Comparison of ENCODE assay signal across 19 mouse cellular contexts in genomic region chr11:115467217-115467618, GRCm38 (mm10). TPM values are rescaled to one million over a fixed set of nuclear protein-coding genes. Genes with fewer than 3 reads are reported as not detected.
DNase-seq lines count a peak whose midpoint lies in the region; ATAC-seq lines count a peak whose summit lies in the region.
"Had no signal": no experiment of that assay in that cellular context is flagged by ENCODE, and none has a peak within 500 bp of the region (broad histone marks: within the 10 kb centered on the region; RNA-seq: fewer than 3 reads in every experiment).

No protein-coding gene starts in this region.

- WGBS in midbrain, embryonic 16.5 days: 52% methylated on average over 4 of the region's 4 CpGs
- WGBS in midbrain, embryonic 15.5 days: 55% methylated on average over 4 of the region's 4 CpGs
- 10% methylated on average over 4 of the region's 4 CpGs for WGBS in limb, embryonic 10.5 days
- WGBS in liver, embryonic 12.5 days (ENCODE audit: insufficient replicate concordance): 46% methylated on average over 4 of the region's 4 CpGs

- no peaks in the 10 kb centered on the region for H3K4me1 ChIP-seq in midbrain, embryonic 16.5 days (ENCODE audit: control insufficient read depth, insufficient read depth, low read length)
- no peaks in the 10 kb centered on the region for H3K4me1 ChIP-seq in midbrain, embryonic 15.5 days
- H3K4me1 ChIP-seq in limb, embryonic 10.5 days: peaks cover 13% of the 10 kb centered on the region
- no peaks in the 10 kb centered on the region for H3K4me1 ChIP-seq in liver, embryonic 12.5 days

- H3K36me3 ChIP-seq in midbrain, embryonic 16.5 days (ENCODE audit: control insufficient read depth, insufficient read depth, low read length): no peaks in the 10 kb centered on the region
- H3K36me3 ChIP-seq in midbrain, embryonic 15.5 days (replicated peaks): no peaks in the 10 kb centered on the region
- no peaks in the 10 kb centered on the region for H3K36me3 ChIP-seq in limb, embryonic 10.5 days
- H3K36me3 ChIP-seq in liver, embryonic 12.5 days: no peaks in the 10 kb centered on the region
- H3K36me3 ChIP-seq: forebrain, embryonic 12.5 days; G1E had no signal

- H3K9me3 ChIP-seq in midbrain, embryonic 16.5 days (replicated peaks; ENCODE audit: control insufficient read depth, low read length, poor library complexity, severe bottlenecking): no peaks in the 10 kb centered on the region
- no peaks in the 10 kb centered on the region for H3K9me3 ChIP-seq in midbrain, embryonic 15.5 days
- no peaks in the 10 kb centered on the region for H3K9me3 ChIP-seq in limb, embryonic 10.5 days (replicated peaks)
- no peaks in the 10 kb centered on the region for H3K9me3 ChIP-seq in liver, embryonic 12.5 days (replicated peaks)
- H3K9me3 ChIP-seq: forebrain, embryonic 12.5 days; G1E had no signal

- no peak overlapping the region for H3K27ac ChIP-seq in midbrain, embryonic 16.5 days (ENCODE audit: low read length)
- no peak overlapping the region for H3K27ac ChIP-seq in midbrain, embryonic 15.5 days
- H3K27ac ChIP-seq in limb, embryonic 10.5 days: peak overlapping the region; percentile 61
- H3K27ac ChIP-seq in liver, embryonic 12.5 days: no peak overlapping the region
- H3K27ac ChIP-seq: forebrain, embryonic 12.5 days; layer of hippocampus, adult 2 months had no signal

- no peak overlapping the region for H3K4me2 ChIP-seq in midbrain, embryonic 16.5 days (ENCODE audit: low read length)
- H3K4me2 ChIP-seq in midbrain, embryonic 15.5 days: no peak overlapping the region
- H3K4me2 ChIP-seq in liver, embryonic 12.5 days: no peak overlapping the region
- H3K4me2 ChIP-seq: forebrain, embryonic 12.5 days had no signal

- intact Hi-C loops in heart, postnatal 25 days (cut with DNase I): no loop called here

- H3K27me3 ChIP-seq in midbrain, embryonic 16.5 days (ENCODE audit: control insufficient read depth, insufficient read depth, low read depth, low read length): no peaks in the 10 kb centered on the region
- H3K27me3 ChIP-seq in midbrain, embryonic 15.5 days (replicated peaks): no peaks in the 10 kb centered on the region
- H3K27me3 ChIP-seq in limb, embryonic 10.5 days (ENCODE audit: low read depth, poor library complexity, severe bottlenecking): peaks cover 15% of the 10 kb centered on the region
- H3K27me3 ChIP-seq in liver, embryonic 12.5 days (replicated peaks): peaks cover 28% of the 10 kb centered on the region
- H3K27me3 ChIP-seq: forebrain, embryonic 12.5 days had no signal

- peak; percentile 82 for DNase-seq in heart, adult 11 months
- DNase-seq in heart, postnatal 25 days (ENCODE audit: low spot score): no peak
- DNase-seq in limb, embryonic 10.5 days (ENCODE audit: low spot score): peak; percentile 69
- DNase-seq in spleen, adult 18-20 months: no peak
- no peak for DNase-seq in T-cell, adult 2 months (ENCODE audit: low spot score)
- DNase-seq: cerebellum, postnatal 10 days; gastrocnemius, postnatal 25 days; heart, postnatal 10 days; kidney, adult 18-20 months; left cerebral cortex, postnatal 4 days; midbrain, embryonic 14.5 days had no signal

- H3K9ac ChIP-seq in midbrain, embryonic 16.5 days (ENCODE audit: low read depth, low read length): 0 out of 2 replicates have a peak overlapping the region, but pooled peaks have one; percentile 14
- no peak overlapping the region for H3K9ac ChIP-seq in midbrain, embryonic 15.5 days
- no peak overlapping the region for H3K9ac ChIP-seq in liver, embryonic 12.5 days
- H3K9ac ChIP-seq: forebrain, embryonic 12.5 days had no signal

- H3K4me3 ChIP-seq in midbrain, embryonic 16.5 days (ENCODE audit: low read depth, low read length): no peak overlapping the region
- H3K4me3 ChIP-seq in midbrain, embryonic 15.5 days: no peak overlapping the region
- H3K4me3 ChIP-seq in limb, embryonic 10.5 days: peak overlapping the region; percentile 15; the same call in 1 of the 2 replicates
- H3K4me3 ChIP-seq in liver, embryonic 12.5 days: no peak overlapping the region
- H3K4me3 ChIP-seq: forebrain, embryonic 12.5 days; layer of hippocampus, adult 2 months had no signal

- no peak for ATAC-seq in midbrain, embryonic 16.5 days
- no peak for ATAC-seq in midbrain, embryonic 15.5 days (replicated peaks)
- no peak for ATAC-seq in liver, embryonic 12.5 days

RNA-seq across cellular contexts. Expression of gene Slc16a5, which starts 4.9 kb away (rescaled TPM):
- total RNA-seq in heart, postnatal 25 days (2021): not detected
- 0.19 TPM in 1 of 2 replicates, not detected in the other for polyA plus RNA-seq in midbrain, embryonic 16.5 days (2015; fragmentation: Nextera tagmentation; extraction: Ambion mirVana)
- 0.09 and 0.42 TPM in 2 replicates for polyA plus RNA-seq in midbrain, embryonic 15.5 days (2015; fragmentation: Nextera tagmentation; extraction: Ambion mirVana)
- 0.23 and 0.25 TPM in 2 replicates for polyA plus RNA-seq in limb, embryonic 10.5 days (2016; fragmentation: Nextera tagmentation; extraction: Ambion mirVana)
- 0.08 and 0.10 TPM in 2 replicates for polyA plus RNA-seq in liver, embryonic 12.5 days (2016; fragmentation: Nextera tagmentation; extraction: Ambion mirVana)
- total RNA-seq: gastrocnemius, postnatal 25 days; layer of hippocampus, adult 2 months; left cerebral cortex, postnatal 4 days had no signal
- polyA plus RNA-seq: brain, embryonic 14.5 days; forebrain, embryonic 12.5 days; G1E; midbrain, embryonic 14.5 days had no signal

RNA-seq across cellular contexts. Expression of gene Armc7, which starts 8.2 kb away (rescaled TPM):
- total RNA-seq in heart, postnatal 25 days (2021): 1 to 10 TPM; 1.4 to 2.3 TPM
- polyA plus RNA-seq in midbrain, embryonic 16.5 days (2015; fragmentation: Nextera tagmentation; extraction: Ambion mirVana): 19.6 and 23.1 TPM in 2 replicates
- 20.6 and 20.9 TPM in 2 replicates for polyA plus RNA-seq in midbrain, embryonic 15.5 days (2015; fragmentation: Nextera tagmentation; extraction: Ambion mirVana)
- polyA plus RNA-seq in limb, embryonic 10.5 days (2016; fragmentation: Nextera tagmentation; extraction: Ambion mirVana): 7.0 and 9.9 TPM in 2 replicates
- 4.0 and 4.2 TPM in 2 replicates for polyA plus RNA-seq in liver, embryonic 12.5 days (2016; fragmentation: Nextera tagmentation; extraction: Ambion mirVana)

RNA-seq across cellular contexts. Expression of gene Nt5c, which starts 24.4 kb away (rescaled TPM):
- 10 to 100 TPM; 13.9 to 14.9 TPM for total RNA-seq in heart, postnatal 25 days (2021)
- polyA plus RNA-seq in midbrain, embryonic 16.5 days (2015; fragmentation: Nextera tagmentation; extraction: Ambion mirVana): 100 and 104 TPM in 2 replicates
- polyA plus RNA-seq in midbrain, embryonic 15.5 days (2015; fragmentation: Nextera tagmentation; extraction: Ambion mirVana): 98.4 and 108 TPM in 2 replicates
- 66.2 and 83.5 TPM in 2 replicates for polyA plus RNA-seq in limb, embryonic 10.5 days (2016; fragmentation: Nextera tagmentation; extraction: Ambion mirVana)
- 68.4 and 69.0 TPM in 2 replicates for polyA plus RNA-seq in liver, embryonic 12.5 days (2016; fragmentation: Nextera tagmentation; extraction: Ambion mirVana)

RNA-seq across cellular contexts. Expression of gene Trim80, which starts 26.9 kb away (rescaled TPM):
- total RNA-seq in heart, postnatal 25 days (2021): not detected
- not detected in 2 replicates for polyA plus RNA-seq in midbrain, embryonic 16.5 days (2015; fragmentation: Nextera tagmentation; extraction: Ambion mirVana)
- polyA plus RNA-seq in midbrain, embryonic 15.5 days (2015; fragmentation: Nextera tagmentation; extraction: Ambion mirVana): not detected in 2 replicates
- polyA plus RNA-seq in limb, embryonic 10.5 days (2016; fragmentation: Nextera tagmentation; extraction: Ambion mirVana): 0.18 and 0.26 TPM in 2 replicates
- 0.18 and 0.22 TPM in 2 replicates for polyA plus RNA-seq in liver, embryonic 12.5 days (2016; fragmentation: Nextera tagmentation; extraction: Ambion mirVana)
- total RNA-seq: G1E; gastrocnemius, postnatal 25 days; heart, postnatal 10 days; layer of hippocampus, adult 2 months had no signal
- polyA plus RNA-seq: forebrain, embryonic 12.5 days; G1E; lung, embryonic 16.5 days; midbrain, embryonic 14.5 days had no signal

RNA-seq across cellular contexts. Expression of gene Jpt1, which starts 47.0 kb away (rescaled TPM):
- 100 to 1,000 TPM; 121 to 135 TPM for total RNA-seq in heart, postnatal 25 days (2021)
- polyA plus RNA-seq in midbrain, embryonic 16.5 days (2015; fragmentation: Nextera tagmentation; extraction: Ambion mirVana): 1,597 and 1,674 TPM in 2 replicates
- 1,600 and 1,616 TPM in 2 replicates for polyA plus RNA-seq in midbrain, embryonic 15.5 days (2015; fragmentation: Nextera tagmentation; extraction: Ambion mirVana)
- polyA plus RNA-seq in limb, embryonic 10.5 days (2016; fragmentation: Nextera tagmentation; extraction: Ambion mirVana): 483 and 492 TPM in 2 replicates
- 307 and 318 TPM in 2 replicates for polyA plus RNA-seq in liver, embryonic 12.5 days (2016; fragmentation: Nextera tagmentation; extraction: Ambion mirVana)

Comparison
In these comparisons a context has a peak if more than half of its experiments do, and no peak if none do; other contexts are left out.
1. DNase-seq: peak in heart, adult 11 months (single experiment) and limb, embryonic 10.5 days (single experiment); none in heart, postnatal 25 days (single experiment), spleen, adult 18-20 months (0 of 2) and T-cell, adult 2 months (single experiment).